Mouse (Mus musculus): ENCODE measurements at regions not wholly inside any gene's neighbourhood (a gene's known extent, or its start where the extent isn't known, plus 50 kb on each side); places are given as distances from the start of the nearest gene placed in this dataset.

DNA sequence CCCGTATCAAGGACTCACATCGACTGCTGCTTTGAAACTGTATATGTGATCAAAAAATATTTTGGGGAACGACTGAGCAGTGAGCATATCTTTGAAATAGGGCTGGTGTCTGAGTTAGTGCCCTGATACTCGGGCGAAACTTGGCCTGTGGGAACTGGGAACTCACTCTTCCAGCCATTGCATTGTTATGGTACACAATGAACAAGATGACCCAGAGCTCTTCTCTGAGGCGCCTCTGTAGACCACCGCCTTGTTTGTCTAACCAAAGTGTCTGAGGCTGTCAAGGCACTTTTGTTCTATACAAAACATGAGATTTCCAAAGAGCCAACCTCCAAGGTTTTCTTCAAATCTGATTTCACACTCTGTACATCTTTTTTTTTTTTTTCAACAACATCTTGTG lies 201.5 kb downstream of the Cog6 start:
- DNase-seq (ENCODE audit: low spot score in 2 of 2) = no peak

DNA sequence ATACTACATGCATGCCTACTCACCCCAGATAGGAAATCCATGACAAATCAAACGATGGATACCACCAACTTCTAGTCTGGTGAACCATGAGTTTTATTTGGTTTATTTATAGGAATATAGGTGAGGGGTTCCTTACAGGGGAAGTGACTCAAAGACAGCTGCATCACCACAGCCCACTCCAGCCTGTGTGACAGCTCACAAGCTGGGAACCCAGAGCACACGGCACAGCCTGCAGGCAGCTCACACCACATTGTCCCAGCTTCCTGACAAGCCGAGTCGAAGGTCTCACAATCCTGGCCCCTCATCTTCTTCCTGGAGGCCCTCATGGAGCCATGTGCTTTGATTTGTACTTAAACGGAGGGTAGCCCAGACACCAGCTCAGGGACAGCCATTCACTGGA lies 214.7 kb downstream of the Cog6 start:
- DNase-seq (ENCODE audit: low spot score in 2 of 2) = no peak

DNA sequence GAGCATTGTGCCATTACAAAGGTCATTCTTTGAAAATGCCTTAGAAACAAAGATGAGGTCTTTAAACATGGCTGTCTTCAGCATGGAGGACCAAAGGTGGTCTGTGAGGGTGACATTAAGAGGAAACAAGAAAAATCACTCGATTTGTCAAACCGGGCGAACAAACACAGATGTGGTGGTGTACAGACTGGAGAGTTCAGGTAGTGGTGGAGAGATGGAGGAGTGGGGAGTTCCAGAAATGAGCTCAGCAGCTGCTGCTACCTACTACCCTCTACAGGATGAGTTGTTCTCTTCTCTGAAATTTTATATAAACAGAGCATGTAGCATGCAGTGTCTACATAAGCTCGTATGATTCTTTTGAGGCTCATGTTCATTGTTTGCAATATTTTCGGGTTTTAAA lies 215.6 kb downstream of the Cog6 start:
- no peak for DNase-seq (ENCODE audit: low spot score in 2 of 2)

DNA sequence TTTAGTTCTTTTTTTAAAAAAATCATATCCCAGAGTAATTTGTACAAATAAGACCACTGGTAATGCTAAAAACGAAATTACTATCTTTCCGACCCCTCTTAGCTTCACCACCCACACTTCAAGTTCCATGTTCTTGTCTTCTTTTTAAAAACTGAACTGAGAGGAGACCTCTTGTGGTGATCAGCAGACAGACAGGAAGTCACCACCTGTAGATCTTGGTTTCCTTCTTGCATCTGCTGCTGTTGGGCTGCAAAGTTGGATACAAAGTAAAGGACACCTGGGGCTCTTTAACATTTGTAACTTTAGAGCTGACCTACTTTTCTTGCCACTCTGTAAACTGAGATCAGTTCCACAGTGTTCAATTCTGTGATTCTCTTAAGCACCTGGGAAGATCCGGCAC lies 216.4 kb downstream of the Cog6 start:
- DNase-seq (ENCODE audit: low spot score in 2 of 2) = no peak

DNA sequence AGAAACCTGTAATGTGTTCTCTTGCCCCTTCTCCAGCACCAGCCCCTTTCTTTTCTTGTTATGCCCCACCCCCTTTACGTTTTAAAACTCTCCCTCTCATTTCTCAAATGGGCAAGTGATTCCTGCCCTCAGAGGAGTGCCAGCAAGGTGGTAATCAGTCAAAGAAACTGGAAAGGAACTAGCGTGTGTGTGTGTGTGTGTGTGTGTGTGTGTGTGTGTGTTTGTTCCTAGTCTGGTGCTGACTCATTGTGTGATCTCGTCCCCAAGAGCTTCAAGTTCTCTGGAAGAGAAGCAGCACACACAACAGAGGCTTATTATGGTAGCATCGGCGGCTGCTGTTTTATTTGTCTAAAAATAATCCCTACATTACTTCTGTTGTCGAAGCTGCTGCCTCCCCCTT lies 219.2 kb downstream of the Cog6 start:
- no peak for DNase-seq (ENCODE audit: low spot score in 2 of 2)

DNA sequence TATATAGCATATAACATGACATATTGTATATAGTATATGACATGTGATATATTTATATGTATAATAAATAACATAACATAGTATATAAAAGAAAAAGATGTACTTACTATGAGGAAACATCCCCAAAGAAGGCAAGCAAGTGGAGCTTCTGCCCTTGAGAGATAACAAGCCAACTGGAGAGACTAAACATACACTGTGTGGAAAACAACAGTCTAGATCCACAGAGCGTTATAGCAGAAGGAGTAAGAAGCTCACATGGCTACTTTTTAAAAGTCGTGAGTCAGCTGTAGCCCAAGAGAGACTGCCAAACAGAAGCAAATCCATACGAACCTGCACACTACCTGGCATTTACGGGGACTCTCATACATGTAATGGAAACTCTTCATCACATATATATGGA lies 219.9 kb downstream of the Cog6 start:
- DNase-seq (ENCODE audit: low spot score in 2 of 2) = no peak

DNA sequence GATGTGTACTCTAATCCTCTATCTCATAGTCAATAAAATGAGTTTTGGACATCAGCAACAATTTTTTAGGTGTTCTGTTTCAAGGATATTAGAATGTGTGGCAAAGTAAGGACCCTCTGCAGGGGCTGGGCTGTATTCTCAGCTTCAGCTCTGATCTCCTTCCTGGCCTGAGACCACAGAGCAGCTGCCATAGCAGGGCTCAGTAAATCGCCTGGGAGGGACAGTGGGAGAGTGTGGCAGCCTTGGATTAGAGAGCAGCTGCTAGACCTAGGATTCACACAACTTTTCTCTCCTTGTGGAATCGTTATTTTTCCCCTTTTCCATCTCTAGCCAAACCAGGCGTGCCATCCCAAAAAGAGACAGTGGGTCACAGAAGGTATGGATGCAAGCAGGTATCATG lies 222.8 kb downstream of the Cog6 start:
- no peak for DNase-seq (ENCODE audit: low spot score in 2 of 2)

DNA sequence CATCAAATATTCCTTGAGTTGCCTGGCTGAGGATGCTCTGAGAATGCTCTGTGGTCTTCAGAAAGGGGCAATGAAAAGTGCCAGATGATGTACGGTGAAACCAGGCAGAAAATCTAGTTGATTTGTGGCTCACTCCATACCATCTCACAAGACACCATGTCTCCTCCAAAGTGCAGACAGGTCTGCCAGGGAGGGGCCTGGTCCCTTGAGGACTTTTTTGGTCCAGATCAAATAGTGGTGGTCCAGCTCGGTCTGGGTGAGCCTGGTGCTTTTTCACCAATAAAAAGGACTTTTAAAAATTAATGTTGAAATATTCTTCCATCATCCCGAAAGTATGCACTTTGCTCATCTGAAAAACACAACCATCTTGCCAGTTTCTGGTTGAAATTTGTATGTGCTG lies 224.2 kb downstream of the Cog6 start:
- DNase-seq (ENCODE audit: low spot score in 2 of 2) = no peak

DNA sequence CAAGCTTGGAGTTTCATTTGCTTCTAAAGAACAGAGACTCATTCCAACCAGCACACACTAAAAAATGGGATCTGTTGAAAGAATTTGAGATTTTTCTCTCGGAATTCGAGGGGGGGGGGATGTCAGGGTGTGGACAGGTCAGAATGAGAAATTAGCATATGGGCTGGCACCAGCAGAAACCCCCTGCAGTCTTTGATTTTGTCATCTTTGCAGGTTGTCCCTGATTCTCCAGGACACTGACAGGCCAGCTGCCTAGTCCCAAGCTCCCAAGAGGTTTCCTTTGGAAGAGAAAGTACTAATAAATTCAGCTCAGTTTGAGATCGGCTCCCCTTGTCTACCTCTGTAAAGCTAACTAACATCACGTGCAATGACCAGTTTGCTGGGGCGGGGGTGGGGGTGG lies 224.9 kb downstream of the Cog6 start:
- DNase-seq (ENCODE audit: low spot score in 2 of 2) = no peak

DNA sequence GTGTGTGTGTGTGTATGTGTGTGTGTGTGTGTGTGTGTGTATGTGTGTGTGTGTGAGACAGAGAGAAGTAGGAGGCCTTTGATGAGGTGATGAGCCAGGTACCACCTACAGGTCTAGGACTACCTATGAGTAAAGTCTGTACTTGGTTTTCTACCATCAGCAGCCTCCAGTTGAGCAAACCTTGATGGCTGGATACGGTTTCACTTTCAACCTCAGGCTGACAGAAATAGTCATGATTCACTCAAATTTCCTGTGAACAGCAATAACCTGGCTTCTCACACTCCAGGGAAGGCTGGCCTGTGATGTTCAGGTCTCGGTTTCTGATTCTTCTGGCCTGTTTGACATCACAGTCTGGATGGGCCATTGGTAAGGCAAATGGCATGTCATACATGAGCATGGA lies 226.1 kb downstream of the Cog6 start:
- DNase-seq (ENCODE audit: low spot score in 2 of 2) = no peak

DNA sequence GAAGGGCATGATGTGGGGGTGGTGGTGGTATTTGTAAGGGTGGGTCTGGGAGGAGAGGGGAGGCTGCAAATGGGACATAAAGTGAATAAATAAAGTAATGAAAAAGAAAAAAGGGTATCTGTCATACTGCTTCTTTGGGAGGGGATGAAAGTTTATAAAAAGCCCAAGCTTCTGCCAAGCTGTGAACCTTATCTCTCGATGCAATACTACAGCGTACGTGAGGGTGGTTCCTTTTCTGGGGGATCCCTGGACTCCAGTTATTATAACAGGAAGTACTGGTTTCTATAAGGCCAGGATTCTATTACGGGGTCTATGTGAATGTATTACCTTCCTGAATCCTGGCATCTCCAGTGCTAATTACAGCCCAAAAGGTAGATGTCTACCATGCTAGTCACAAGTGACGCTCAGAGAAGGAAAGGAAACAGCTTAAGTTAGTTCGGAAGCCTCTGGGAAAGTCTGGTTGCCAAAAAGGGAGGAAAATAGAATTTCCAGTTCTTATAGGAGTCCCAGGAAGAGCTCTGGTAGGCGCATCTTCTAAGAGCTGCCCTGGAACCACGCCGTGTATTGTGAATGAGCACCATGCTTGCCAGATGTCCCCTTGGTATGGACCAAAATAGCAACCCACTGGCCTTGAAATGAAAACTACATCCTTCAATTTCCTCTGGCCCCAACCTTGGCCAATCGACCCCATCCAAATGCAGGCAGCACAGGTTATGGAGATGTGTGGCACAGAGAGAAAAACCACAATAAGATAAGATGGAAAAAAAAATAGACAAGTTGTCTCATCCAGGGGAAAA lies 228.9 kb downstream of the Cog6 start:
- DNase-seq (ENCODE audit: low spot score in 2 of 2) = no peak

DNA sequence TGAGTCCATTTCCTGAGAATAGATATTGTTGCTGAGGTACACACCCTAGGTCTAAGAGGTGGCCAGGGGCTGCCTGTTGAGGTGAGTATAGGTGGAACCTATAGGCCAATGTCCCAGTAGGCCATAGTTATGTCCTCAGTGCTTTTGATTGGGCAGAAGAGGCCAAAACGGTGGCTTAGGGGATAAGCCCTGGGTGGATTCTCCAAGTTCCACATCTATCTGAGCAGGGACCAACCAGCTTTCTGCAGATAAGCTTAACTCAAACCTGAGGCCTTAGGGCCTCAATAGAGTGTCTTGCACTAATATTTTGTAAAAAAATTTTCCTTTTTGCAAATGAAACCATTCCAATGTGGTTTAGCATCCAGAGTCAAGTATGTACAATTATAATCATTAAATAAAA lies 231.4 kb downstream of the Cog6 start:
- DNase-seq (ENCODE audit: low spot score in 2 of 2) = no peak

DNA sequence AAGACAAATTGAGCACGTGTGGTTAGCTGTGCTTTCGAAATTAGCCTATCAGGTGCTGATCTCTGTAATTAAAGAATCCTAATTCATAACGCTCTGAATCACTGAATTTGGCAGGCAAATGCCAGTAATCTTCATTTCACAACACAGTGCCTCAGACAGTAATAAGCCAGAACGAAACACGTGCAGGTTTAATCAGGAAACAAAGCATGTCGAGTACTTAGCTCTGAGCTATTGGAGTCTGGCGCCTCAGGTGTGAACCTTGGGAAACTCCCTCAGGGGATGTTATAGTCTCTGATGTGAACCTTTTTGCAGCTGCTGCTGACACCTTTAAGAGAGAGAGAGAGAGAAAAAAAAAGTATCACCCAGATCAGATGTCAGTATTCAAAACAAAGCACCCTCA lies 232.6 kb downstream of the Cog6 start:
- no peak for DNase-seq (ENCODE audit: low spot score in 2 of 2)

DNA sequence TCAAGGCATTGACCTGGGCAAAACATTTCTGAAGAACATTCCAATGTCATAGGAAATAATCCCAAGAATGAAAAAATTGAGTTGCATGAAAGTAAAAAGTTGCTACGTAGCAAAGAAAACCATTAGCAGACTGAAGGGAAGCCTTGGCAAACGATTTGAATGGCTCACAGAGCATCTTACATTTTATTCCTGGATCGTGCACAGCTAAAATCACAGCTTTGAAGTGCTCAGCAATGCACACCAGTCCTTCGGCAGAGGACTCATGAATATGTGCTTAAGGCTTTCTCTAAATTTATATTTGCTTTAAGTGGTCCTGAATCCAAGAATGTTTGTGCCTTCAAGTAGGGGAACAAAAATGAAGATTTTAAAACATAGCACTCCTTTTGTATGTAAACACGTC lies 234.5 kb downstream of the Cog6 start:
- no peak for DNase-seq (ENCODE audit: low spot score in 2 of 2)

DNA sequence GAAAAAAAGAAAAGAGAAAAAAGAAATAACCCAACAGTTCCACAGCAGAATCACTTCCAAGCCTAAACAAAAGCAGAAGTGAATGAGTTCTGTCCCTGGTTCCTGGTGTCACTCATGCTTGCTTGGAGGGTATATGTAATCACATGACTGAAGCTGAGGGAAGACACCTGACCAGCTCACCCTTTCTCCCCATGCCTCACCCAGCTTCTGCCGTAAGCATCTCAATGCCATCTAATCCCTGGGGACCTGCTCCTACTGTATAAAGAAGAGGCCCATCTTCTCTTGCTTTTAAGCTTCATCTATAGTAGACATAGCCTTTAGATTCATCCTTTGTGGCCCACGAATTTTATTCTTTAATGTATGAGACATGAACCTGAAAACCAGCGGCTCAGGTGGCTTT lies 235.5 kb downstream of the Cog6 start:
- DNase-seq (ENCODE audit: low spot score in 2 of 2) = no peak

DNA sequence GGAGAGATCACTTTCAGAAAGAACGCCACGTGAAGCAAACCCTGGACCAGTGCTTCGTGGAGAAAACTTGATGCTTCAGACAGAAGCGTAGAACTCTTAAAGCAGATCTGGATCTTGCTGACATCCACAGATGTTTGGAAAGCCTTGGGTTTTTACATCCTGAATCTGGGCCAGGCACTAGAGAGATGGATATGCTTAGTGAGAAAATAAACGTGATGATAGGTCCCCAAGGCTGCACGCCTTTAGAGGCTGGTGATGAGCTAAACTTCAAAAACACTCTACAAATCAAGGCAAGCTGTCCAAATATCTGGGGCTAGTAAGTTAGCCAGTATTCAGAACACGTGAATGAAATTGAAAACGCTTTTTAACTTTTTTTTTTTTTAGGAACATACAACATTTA lies 236.7 kb downstream of the Cog6 start:
- no peak for DNase-seq (ENCODE audit: low spot score in 2 of 2)

DNA sequence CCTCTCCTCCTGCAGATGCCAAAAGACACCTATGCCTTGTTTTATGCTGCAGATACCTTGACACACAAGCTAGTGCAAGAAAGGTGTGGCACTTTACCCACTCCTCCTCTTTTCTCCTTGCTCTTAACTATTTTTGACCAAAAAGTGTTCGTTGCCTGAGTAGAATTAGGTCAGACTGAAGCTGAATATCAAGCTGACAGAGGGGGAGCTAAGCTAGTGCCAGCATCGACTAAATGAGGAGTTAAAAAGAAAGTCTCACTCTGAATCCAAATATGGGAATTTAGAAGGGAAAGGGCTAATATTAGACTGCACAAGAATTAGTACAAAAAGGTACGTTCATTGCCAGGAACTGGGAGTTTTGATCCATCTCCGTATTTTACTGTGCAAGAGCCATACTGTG lies 241.2 kb downstream of the Cog6 start:
- no peak for DNase-seq (ENCODE audit: low spot score in 2 of 2)

DNA sequence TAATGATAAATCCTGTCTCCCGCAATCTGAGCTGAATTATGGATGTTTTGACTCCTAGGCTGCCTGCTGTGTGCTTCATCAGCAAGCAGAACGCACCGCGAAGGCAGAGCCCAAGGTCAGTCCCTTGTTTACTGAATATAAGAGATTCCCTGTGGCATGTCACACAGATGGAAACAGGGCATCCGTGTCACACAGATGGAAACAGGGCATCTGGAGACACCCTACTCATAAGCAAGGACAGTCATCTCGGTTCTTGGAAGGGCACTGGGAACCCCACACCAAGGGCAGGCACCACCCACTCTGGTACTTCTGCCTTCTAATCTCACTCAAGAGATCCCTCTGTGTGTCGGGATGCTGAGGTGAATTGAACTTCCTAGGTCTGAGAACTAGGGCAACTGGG lies 241.9 kb downstream of the Cog6 start:
- no peak for DNase-seq (ENCODE audit: low spot score in 2 of 2)

DNA sequence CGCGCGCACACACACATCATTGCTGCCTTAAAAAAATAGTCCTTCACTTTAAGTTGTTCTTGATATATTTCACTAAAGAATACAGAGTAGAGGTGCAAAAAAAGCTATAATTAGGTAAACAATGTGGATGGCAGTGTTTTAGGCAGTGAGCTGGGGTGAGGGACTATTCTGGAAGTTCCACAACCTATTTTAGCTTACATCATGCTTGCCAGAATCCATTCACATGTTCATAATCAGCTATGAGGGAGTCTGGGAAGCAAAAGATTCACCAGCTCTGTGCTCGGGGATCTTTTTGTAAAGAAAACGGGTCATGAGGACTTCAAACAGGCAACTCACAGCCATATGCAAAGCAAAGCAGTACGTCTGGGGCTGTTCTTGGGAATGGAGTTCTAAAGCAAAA lies 242.3 kb downstream of the Cog6 start:
- DNase-seq (ENCODE audit: low spot score in 2 of 2) = no peak

DNA sequence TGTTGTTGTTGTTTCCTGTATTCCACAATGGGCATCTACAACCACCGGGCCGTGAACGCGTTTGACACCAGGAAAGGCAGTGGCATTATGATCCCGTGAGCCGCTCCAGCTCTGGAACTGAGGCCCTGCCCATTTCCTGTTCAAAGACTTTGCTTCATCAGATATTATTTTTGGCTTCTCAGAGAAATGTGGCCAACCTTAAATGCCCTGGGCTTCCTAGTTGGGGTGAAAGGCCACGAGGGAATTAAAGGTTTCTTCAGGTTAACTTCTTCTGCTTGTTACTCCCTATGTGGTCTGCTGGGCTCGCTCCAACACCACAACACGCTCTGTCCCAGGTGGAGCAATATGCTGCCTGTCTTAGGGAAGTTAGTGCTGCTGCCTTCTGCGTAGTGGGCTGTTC lies 249.8 kb downstream of the Cog6 start:
- no peak for DNase-seq (ENCODE audit: low spot score in 2 of 2)

DNA sequence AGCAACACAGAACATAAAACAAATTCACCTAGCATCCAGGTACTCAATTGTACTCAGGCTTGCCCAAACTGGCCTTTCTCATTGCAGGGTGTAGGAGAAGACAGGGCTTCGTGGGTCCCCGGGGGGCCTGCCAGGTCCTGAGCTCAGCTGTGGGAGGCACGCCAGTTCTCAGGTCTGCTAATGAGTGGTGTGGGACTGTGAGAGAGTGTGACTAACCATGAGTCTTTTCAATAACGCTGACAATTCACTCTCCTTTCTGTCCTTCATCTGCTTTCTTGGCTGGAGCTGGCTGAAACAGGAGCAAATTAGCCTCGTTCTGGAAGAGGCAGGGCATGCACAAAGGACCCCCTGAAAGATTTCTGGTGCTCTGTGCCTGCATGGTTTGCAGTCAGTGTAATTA lies 250.2 kb downstream of the Cog6 start:
- no peak for DNase-seq (ENCODE audit: low spot score in 2 of 2)

DNA sequence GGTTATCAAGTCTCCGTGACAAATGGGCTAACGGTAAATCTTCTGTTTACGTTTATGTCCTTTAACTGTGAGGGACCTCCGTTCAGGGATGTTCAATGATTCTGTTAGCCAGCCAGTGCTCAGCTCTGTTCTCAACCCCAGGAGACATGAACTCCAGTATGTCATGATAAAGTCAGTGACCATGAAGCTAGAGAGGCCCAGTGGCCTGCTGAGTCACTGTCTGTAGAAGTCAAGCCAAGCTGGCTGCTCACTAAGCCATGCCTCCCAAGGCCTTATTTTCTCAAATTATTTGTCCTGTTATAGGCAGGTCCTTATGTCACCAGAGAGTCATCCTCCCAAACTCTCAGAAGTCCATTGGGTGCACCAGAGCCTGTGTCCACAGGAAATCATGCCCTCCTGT lies 252.9 kb downstream of the Cog6 start:
- no peak for DNase-seq (ENCODE audit: low spot score in 2 of 2)

DNA sequence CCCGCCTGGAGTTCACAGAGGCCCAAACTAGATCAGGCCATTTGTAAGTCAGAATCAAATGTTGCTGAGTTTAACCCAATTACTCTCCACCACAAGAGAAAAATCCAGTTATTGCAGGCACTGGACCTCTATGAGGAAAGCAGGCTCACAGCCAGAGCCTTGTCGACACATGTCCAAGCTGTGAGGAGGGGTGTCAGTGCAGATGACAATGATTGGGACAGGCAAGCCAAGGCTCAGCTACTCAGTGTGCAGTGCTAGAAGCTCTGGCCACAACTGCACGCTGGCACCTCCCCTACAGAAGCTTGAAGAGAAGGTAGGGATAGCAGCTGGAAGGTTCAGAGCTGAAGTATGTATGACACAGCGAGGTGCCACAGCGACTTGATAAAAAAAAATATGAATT lies 253.4 kb downstream of the Cog6 start:
- DNase-seq (ENCODE audit: low spot score in 2 of 2) = no peak

DNA sequence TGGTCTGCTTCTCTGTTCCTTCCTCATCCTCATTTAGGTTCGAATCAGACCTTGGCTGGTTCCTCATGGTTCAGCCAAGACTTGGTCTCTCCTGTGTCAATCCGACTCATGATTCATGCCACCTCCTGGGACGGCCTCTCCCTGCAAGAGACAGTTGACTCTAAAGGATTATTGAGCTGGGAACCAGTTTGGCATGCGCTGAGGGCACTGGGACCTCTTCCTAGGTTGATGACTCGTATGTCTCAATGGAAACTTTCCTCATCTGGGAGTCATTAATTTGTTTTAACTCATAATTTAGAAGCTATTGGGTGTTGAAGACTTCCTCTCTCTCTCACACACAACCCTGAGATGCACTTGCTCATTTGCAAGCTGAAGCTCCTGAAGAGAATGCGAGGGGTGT lies 254.5 kb downstream of the Cog6 start:
- no peak for DNase-seq (ENCODE audit: low spot score in 2 of 2)

All from gastrocnemius, postnatal 4 days (tissue).